Mouse (Mus musculus) stomach, embryonic 15.5 days (tissue): ENCODE measurements around the gene Stra8. TPM values are rescaled to one million over a fixed set of nuclear protein-coding genes. Genes with fewer than 3 reads are reported as not detected.

Source experiments
- ATAC-seq: fragments of 200-750 bp; cut with Nextera tagmentation; 2 replicates; pipeline ENCODE4 v1.8.0; 2017; ENCODE audit warnings: low read depth, moderate number of reproducible peaks, moderate TSS enrichment; ENCODE audit not compliant: insufficient read depth, low FRiP score
- H3K27ac ChIP-seq: fragments of 300-500 bp; sonication (generic); 2 replicates; pipeline ENCODE4 v1.5.1; 2015; ENCODE audit warnings: mild to moderate bottlenecking, inconsistent platforms
- H3K27me3 ChIP-seq: fragments of 300-500 bp; sonication (generic); replicated peaks from 2 replicates; pipeline ENCODE4 v1.6.1; 2015; ENCODE audit warnings: inconsistent platforms
- H3K36me3 ChIP-seq: fragments of 300-500 bp; sonication (generic); 2 replicates; pipeline ENCODE4 v1.6.1; 2015; ENCODE audit warnings: inconsistent platforms
- H3K4me1 ChIP-seq: fragments of 300-500 bp; sonication (generic); 2 replicates; pipeline ENCODE4 v1.6.1; 2015; ENCODE audit warnings: inconsistent platforms
- H3K4me2 ChIP-seq: fragments of 300-500 bp; sonication (generic); 2 replicates; pipeline ENCODE4 v1.6.1; 2015; ENCODE audit warnings: mild to moderate bottlenecking, inconsistent platforms
- H3K4me3 ChIP-seq: fragments of 300-500 bp; sonication (generic); replicated peaks from 2 replicates; pipeline ENCODE4 v1.5.1; 2015; ENCODE audit warnings: inconsistent platforms
- H3K9ac ChIP-seq: fragments of 300-500 bp; sonication (generic); 2 replicates; pipeline ENCODE4 v1.6.1; 2015; ENCODE audit warnings: inconsistent platforms
- H3K9me3 ChIP-seq: fragments of 300-500 bp; sonication (generic); 2 replicates; pipeline ENCODE4 v1.6.1; 2016; ENCODE audit warnings: inconsistent platforms
- WGBS: fragments of 180-500 bp; shearing (Covaris S2); methylation state at CpG from one replicate; pipeline ENCODE4 v1.1.7; 2015; 5-methylcytosine and 5-hydroxymethylcytosine counted together
- polyA plus RNA-seq: library from polyadenylated mRNA; unstranded; fragments of >200 nt; fragmentation: Nextera tagmentation; extraction: Ambion mirVana; gene quantifications from 2 replicates; pipeline ENCODE4 v1.2.1, GENCODE M21; 2015

The Stra8 gene
- polyA plus RNA-seq, 1 experiment from 2014 or later, result not detected

DNA sequence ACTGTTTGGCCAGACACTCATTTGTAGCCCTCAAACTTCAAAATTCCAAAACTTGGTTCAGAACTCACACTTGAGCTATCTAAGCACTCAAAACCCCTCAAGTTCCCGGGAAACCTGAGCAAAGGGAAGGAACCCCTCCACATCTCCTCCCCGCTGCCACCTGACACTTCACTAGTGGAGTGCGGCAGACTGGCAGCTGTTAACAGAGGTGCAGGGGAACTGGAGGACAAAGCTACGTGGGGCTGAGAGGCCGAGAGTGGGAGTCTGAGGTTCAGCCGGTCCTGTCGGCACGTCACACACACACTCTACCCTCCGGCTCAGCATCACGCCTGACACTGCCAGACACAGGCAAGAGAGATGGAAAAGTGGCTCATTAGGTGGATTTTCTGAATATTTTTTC lies 16.1 kb upstream of the Stra8 start:
- no peaks in the 10 kb centered on the region for H3K27me3 ChIP-seq
- no peaks in the 10 kb centered on the region for H3K9me3 ChIP-seq
- WGBS, result 75% methylated on average over 10 of the region's 10 CpGs
- peak overlapping the region; percentile 16; the same call in 1 of the 2 replicates for H3K27ac ChIP-seq
- peaks cover 6% of the 10 kb centered on the region; the same call in 1 of the 2 replicates for H3K4me1 ChIP-seq
- no peak for ATAC-seq
- H3K36me3 ChIP-seq, result peaks cover 17% of the 10 kb centered on the region; the same call in 1 of the 2 replicates
- H3K4me2 ChIP-seq, result no peak overlapping the region
- H3K4me3 ChIP-seq, result no peak overlapping the region
- no peak overlapping the region for H3K9ac ChIP-seq

DNA sequence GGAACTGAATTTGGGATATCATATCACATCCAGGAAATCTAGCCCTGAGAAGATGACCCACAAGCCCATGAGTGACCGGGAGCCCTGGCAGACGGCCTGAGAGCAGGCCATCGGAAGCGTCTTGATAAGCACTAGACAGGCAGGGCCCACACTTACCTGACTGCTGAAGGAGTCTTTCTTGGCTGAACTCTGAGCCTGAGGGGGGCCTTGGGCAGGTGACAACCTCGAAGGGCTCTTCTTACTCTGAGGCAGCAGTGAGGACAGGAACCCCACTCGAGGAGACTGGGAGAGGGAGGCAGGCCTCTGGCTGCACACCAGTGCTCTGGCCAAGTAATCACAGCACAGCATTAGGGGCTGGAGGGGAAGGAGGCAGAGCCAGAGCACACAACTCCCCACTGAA lies 15.6 kb upstream of the Stra8 start:
- no peak overlapping the region for H3K4me2 ChIP-seq
- no peak overlapping the region for H3K9ac ChIP-seq
- 86% methylated on average over 6 of the region's 6 CpGs for WGBS
- H3K4me1 ChIP-seq, result peaks cover 6% of the 10 kb centered on the region; the same call in 1 of the 2 replicates
- no peak overlapping the region for H3K4me3 ChIP-seq
- H3K36me3 ChIP-seq, result peaks cover 17% of the 10 kb centered on the region; the same call in 1 of the 2 replicates
- H3K27ac ChIP-seq, result no peak overlapping the region
- no peak for ATAC-seq
- no peaks in the 10 kb centered on the region for H3K9me3 ChIP-seq
- H3K27me3 ChIP-seq, result no peaks in the 10 kb centered on the region

DNA sequence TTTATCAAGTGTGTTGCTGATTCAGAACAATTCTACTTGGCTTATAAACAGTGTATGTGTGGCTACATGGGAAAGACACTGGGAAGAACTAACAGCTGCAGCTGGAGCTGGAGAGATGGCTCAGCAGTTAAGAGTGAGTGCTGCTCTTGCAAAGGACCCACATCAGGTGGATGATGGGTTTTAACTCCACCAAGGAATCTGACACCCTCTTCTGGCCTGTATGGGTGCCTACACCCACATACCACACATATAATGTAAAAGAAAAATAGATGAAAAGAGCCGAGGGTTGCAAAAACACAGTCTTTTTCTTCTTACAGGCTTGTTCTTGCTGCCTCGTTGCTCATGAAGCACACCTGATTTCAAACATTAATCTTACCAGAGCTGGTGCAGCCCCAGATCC lies 13.8 kb upstream of the Stra8 start:
- no peak overlapping the region for H3K4me2 ChIP-seq
- H3K4me1 ChIP-seq, result peaks cover 16% of the 10 kb centered on the region
- WGBS, result 77% methylated on average over 2 of the region's 2 CpGs
- no peaks in the 10 kb centered on the region for H3K27me3 ChIP-seq
- H3K4me3 ChIP-seq, result no peak overlapping the region
- H3K9ac ChIP-seq, result no peak overlapping the region
- no peak overlapping the region for H3K27ac ChIP-seq
- H3K9me3 ChIP-seq, result no peaks in the 10 kb centered on the region
- no peak for ATAC-seq
- peaks cover 14% of the 10 kb centered on the region; the same call in 1 of the 2 replicates for H3K36me3 ChIP-seq

DNA sequence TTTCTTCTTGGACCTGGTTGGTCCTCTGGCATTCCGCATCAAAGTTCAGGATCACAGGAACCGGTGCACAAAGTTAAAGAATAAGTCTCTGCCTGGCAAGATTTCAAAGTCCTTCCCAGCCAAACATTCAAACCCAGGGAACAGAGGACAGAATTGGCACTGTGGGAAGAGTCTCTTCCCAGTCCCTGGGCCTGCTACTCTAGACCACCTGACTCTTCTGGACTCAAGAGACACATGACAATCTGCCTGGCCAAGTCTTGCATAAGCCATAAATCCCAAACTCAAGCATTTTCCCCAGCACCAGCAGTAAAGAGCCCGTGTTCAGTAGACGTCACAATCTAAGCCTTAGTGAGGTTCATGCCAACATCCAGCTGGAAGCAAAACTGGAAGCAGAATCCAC lies 13.3 kb upstream of the Stra8 start:
- WGBS, result 84% methylated on average over 4 of the region's 4 CpGs
- no peak for ATAC-seq
- H3K36me3 ChIP-seq, result peaks cover 14% of the 10 kb centered on the region; the same call in 1 of the 2 replicates

DNA sequence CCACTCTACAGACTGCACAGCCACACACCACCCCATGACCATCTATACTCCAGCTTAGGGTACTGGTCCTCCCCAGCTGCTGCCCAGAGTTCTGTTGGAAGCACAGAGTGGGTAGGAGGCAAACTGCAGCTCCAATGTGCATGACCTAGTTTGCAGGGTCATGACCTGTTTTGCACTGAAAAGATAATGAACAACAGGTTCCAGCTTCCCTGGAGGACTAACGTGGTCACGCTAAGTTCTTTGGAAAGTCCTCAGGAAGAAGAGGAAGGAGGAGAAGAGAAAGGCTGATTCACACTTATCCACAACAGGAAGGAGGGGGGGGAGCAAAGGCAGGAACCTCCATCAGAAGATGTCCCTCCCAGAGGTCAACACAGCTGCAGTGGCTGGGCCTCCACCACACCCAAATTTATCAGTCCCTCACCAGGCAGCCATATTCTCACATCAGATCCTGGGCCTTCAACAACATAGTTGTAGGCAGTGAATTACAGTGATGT lies 12.8 kb upstream of the Stra8 start:
- Histone ChIP-seq H3K27me3 (no peaks in the 10 kb centered on the region), H3K4me3 (no peak overlapping the region), H3K4me1 (peaks cover 11% of the 10 kb centered on the region), H3K36me3 (peaks cover 14% of the 10 kb centered on the region; the same call in 1 of the 2 replicates), H3K4me2 (no peak overlapping the region), H3K9ac (no peak overlapping the region), H3K9me3 (no peaks in the 10 kb centered on the region), H3K27ac (no peak overlapping the region)
- WGBS, result 77% methylated on average over 2 of the region's 2 CpGs
- ATAC-seq, result peak; percentile 52; the same call in 1 of the 2 replicates

More for the DNA sequence above, 13.3 kb upstream of the Stra8 start:
- no peak overlapping the region for H3K4me3 ChIP-seq
- H3K27ac ChIP-seq, result no peak overlapping the region
- H3K4me1 ChIP-seq, result peaks cover 16% of the 10 kb centered on the region
- H3K9ac ChIP-seq, result no peak overlapping the region
- no peaks in the 10 kb centered on the region for H3K27me3 ChIP-seq
- no peaks in the 10 kb centered on the region for H3K9me3 ChIP-seq
- no peak overlapping the region for H3K4me2 ChIP-seq

DNA sequence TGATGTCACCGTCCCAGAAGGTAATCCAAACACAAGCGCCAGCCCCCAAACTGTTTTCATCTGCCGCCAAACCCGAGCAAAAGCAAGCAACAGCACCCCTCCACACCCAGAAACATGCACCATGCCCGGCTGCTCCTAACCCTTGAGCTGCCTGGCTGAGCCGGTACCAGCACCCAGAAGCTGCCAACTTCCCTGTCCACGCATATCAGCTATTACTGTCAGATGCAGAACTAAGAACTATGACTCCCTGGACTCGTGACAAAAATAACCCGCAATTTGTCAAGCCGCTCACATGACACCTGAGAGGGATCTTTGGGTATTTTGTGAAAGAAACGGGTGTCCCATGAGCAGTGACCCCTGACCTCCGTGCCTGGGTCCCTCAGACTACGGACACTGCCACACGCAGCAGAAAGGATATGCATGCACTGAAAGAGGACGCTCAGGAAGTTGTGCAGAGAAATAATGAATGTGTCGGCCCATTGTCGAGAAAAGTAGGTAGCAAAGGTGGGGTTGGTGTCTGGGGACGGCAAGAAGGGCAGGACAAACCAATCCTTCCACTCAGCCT lies 12.2 kb upstream of the Stra8 start:
- H3K27me3 ChIP-seq, result no peaks in the 10 kb centered on the region
- ATAC-seq, result no peak
- no peak overlapping the region for H3K4me3 ChIP-seq
- no peak overlapping the region for H3K27ac ChIP-seq
- no peak overlapping the region for H3K4me2 ChIP-seq
- H3K36me3 ChIP-seq, result peaks cover 14% of the 10 kb centered on the region; the same call in 1 of the 2 replicates
- 83% methylated on average over 18 of the region's 18 CpGs for WGBS
- H3K4me1 ChIP-seq, result peaks cover 9% of the 10 kb centered on the region
- H3K9ac ChIP-seq, result no peak overlapping the region
- H3K9me3 ChIP-seq, result no peaks in the 10 kb centered on the region

DNA sequence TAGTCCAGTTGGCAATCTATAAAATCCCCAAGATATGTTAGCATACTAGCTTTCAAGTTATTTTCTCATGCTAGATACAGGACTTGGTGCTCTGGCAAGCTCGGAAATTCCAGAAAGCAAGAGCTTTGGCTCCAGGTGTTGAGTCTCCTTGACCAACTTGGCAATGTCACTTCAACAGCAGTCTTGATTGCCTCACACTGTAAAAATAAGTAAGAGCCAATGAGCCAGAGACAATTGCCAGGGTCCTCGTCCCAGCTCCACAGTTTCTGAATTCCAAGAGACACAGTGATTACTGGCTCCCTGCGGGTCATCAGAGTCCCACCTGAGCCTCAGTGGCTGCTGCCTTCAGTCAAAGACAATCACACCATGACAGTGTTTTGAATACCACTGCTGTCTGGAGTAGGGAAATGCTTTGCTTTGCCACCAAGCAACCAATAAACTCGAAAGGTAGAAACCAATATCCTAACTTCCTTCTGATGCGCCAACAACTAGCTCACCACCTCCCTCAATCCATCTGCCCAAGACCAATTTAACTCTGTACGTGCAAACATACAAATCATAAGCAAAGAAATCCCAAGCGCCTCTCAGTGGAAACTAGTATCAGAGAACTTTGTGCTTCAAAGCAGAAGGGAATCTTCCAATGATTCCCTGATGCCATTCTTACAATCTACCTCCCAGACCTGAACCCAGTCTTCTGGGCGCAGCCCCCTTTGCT lies 10.2 kb upstream of the Stra8 start:
- H3K9ac ChIP-seq, result peak overlapping the region; percentile 56

DNA sequence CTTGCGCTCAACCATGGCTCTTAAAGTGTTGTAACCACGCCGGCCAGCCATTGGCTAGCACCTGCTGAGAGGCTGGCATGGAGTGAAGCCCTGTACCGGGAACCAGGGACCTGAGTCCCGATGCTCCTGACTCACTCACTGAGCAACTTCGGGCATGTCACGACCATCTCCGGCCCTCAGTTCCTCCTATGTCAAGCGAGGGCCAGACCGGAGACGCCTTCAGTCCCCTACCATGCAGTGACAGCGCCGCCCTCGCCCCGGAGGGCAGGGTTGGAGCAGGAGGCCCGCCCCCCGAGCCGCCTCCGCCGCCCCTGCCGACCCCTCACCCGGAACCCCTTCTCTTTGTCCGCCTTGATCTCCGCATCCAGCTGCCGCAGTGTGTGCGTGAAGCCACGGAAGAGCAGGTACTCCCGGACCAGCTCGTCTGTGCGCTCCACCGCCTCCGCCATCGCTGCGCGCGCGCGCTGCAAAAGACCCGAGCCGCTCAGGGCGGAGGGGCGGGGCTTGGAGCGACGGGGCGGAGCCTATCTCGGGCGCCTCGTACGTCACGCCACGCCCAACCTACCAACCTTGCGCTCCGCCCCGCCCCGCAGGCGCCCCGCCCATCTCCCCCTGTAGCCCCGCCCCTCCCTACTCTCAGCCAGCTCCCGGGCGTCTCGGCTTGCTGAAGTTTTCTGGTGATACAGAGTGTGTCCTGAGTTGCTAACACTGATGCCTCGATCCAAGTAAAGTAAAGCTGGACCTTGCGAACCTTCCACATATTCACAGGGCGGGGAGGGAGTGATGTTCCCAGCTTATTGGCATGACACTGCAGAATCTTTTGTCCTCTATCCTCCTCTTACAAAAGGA lies 9.4 kb upstream of the Stra8 start, which contains the start of gene Wdr91:
Wdr91 (minus strand) TSS at position 506 of the 849 bp plus-strand sequence.
- ATAC-seq, result peak; percentile 85
- H3K27ac ChIP-seq, result peak within 1 kb of the TSS; percentile 86
- H3K27me3 ChIP-seq, result no peaks in the 10 kb centered on the region
- peak within 1 kb of the TSS; percentile 82 for H3K4me2 ChIP-seq
- under 1% methylated on average over 64 of the region's 64 CpGs for WGBS
- peak within 1 kb of the TSS; percentile 85 for H3K4me3 ChIP-seq
- peaks cover 9% of the 10 kb centered on the region for H3K4me1 ChIP-seq
- peaks cover 9% of the 10 kb centered on the region; the same call in 1 of the 2 replicates for H3K36me3 ChIP-seq
- H3K9me3 ChIP-seq, result no peaks in the 10 kb centered on the region
- H3K9ac ChIP-seq, result peak within 1 kb of the TSS; percentile 56

More for the DNA sequence above, 10.2 kb upstream of the Stra8 start:
- H3K9me3 ChIP-seq, result no peaks in the 10 kb centered on the region
- WGBS, result 44% methylated on average over 8 of the region's 8 CpGs
- H3K36me3 ChIP-seq, result peaks cover 14% of the 10 kb centered on the region; the same call in 1 of the 2 replicates
- no peaks in the 10 kb centered on the region for H3K27me3 ChIP-seq
- no peak for ATAC-seq
- H3K4me3 ChIP-seq, result peak overlapping the region; percentile 85
- peak overlapping the region; percentile 86; the same call in 1 of the 2 replicates for H3K27ac ChIP-seq
- peaks cover 9% of the 10 kb centered on the region for H3K4me1 ChIP-seq
- peak overlapping the region; percentile 82 for H3K4me2 ChIP-seq

DNA sequence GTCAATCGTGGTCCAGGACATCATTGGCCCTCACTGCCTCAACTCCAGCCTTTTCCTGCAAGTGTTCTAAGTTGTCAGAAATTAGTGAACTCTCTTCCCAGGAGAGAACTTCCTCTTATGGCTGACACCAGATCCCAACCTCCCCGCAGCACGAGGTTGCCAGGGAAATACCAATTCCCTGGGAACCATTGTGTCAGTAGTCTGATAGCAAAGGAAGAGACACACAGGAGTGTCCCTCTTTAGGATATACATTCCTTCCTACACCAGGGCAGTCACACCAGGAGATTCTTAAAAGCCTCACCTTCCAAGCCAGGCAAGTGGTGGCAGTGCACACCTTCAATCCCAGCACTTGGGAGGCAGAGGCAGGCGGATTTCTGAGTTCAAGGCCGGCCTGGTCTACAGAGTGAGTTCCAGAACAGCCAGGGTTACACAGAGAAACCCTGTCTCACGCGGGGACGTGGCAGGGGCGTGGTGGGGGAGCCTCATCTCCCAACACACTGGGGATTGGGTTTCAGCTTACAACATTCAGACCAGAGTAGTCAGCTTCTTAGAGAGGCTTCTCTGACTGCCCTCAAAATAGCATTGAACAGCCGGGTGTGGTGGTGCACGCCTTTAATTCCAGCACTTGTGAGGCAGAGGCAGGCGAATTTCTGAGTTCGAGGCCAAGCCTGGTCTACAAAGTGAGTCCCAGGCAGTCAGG lies 6.5 kb upstream of the Stra8 start:
- H3K36me3 ChIP-seq, result no peaks in the 10 kb centered on the region
- H3K4me2 ChIP-seq, result no peak overlapping the region
- no peaks in the 10 kb centered on the region for H3K9me3 ChIP-seq
- H3K27me3 ChIP-seq, result no peaks in the 10 kb centered on the region
- H3K9ac ChIP-seq, result no peak overlapping the region
- 86% methylated on average over 13 of the region's 13 CpGs for WGBS
- no peak overlapping the region for H3K27ac ChIP-seq
- H3K4me3 ChIP-seq, result no peak overlapping the region
- no peak for ATAC-seq
- peaks cover 9% of the 10 kb centered on the region for H3K4me1 ChIP-seq

DNA sequence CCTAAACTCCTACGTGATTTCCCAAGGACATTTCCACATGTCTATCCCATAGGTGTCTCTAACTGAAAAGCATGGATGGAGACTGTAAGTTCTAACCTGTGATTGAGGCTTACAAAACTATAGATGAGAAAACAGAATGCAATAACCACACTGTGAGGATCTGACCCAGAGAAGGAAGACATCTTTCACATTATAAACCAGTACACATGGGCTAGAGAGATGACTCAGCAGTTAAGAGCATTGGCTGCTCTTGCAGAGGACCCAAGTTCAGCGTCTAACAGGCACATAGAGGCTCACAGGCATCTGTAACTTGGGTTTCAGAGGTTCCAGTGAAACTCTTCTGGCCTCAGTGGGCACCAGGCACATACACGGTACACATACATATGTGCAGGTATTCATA lies 5.5 kb upstream of the Stra8 start:
- Histone ChIP-seq H3K4me1 (peaks cover 9% of the 10 kb centered on the region), H3K4me3 (no peak overlapping the region), H3K9me3 (no peaks in the 10 kb centered on the region), H3K9ac (no peak overlapping the region), H3K27ac (no peak overlapping the region), H3K4me2 (no peak overlapping the region), H3K36me3 (no peaks in the 10 kb centered on the region), H3K27me3 (no peaks in the 10 kb centered on the region)
- WGBS, result 84% methylated on average over 3 of the region's 3 CpGs
- no peak for ATAC-seq

DNA sequence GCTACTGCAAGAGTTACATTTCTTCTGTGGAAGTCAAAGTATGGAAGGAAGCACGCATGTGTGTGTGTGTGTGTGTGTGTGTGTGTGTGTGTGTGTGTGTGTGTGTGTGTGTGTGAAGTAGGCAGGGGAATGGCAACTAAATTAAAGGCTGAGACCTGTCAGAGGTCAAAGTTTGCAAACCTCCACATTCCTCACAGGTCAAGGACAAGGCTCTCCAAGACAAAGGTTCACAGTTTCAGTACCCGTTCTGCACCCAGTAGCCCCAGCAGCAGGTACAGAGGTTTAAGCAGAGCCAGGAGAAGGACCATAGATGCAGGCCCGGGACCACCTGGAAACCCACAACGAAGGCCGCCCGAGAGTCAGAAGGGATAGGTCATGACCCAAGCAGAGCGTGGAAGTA lies 817 bp upstream of the Stra8 start:
- WGBS, result 68% methylated on average over 7 of the region's 7 CpGs
- no peak for ATAC-seq
- Histone ChIP-seq H3K9ac (no peak overlapping the region), H3K9me3 (no peaks in the 10 kb centered on the region), H3K36me3 (no peaks in the 10 kb centered on the region), H3K27ac (no peak overlapping the region), H3K4me1 (no peaks in the 10 kb centered on the region), H3K4me2 (no peak overlapping the region), H3K27me3 (no peaks in the 10 kb centered on the region), H3K4me3 (no peak overlapping the region)
